ENCODE assay signal across 8 mouse cellular contexts in genomic region chr11:103412950-103413423, GRCm38 (mm10). TPM values are rescaled to one million over a fixed set of nuclear protein-coding genes. Genes with fewer than 3 reads are reported as not detected.
DNase-seq lines count a peak whose midpoint lies in the region; ATAC-seq lines count a peak whose summit lies in the region.

No protein-coding gene starts in this region.

- peak overlapping the region; percentile 89 for H3K4me3 ChIP-seq in erythroblast, embryonic 14.5 days (replicated peaks)
- peak overlapping the region; percentile 90 for H3K4me3 ChIP-seq in limb, embryonic 13.5 days

- H3K27me3 ChIP-seq in erythroblast, embryonic 14.5 days (ENCODE audit: control insufficient read depth): peaks cover 12% of the 10 kb centered on the region
- H3K27me3 ChIP-seq in limb, embryonic 13.5 days: no peaks in the 10 kb centered on the region

- H3K4me2 ChIP-seq in limb, embryonic 13.5 days (replicated peaks): peak overlapping the region; percentile 93

- H3K9ac ChIP-seq in limb, embryonic 13.5 days: peak overlapping the region; percentile 85

- peak; percentile 30 for ATAC-seq in limb, embryonic 13.5 days (ENCODE audit: low FRiP score, low read depth)
- ATAC-seq in monocyte, adult 5-6 weeks (replicated peaks; ENCODE audit: insufficient number of reproducible peaks, low FRiP score, low TSS enrichment, poor library complexity, severe bottlenecking): peak; percentile 25; the same call in 1 of the 2 replicates

- H3K27ac ChIP-seq in limb, embryonic 13.5 days: no peak overlapping the region

- H3K9me3 ChIP-seq in erythroblast, embryonic 14.5 days (ENCODE audit: control insufficient read depth, low read length): no peaks in the 10 kb centered on the region
- H3K9me3 ChIP-seq in limb, embryonic 13.5 days: no peaks in the 10 kb centered on the region

- peaks cover 25% of the 10 kb centered on the region for H3K4me1 ChIP-seq in erythroblast, embryonic 14.5 days (ENCODE audit: control insufficient read depth)
- H3K4me1 ChIP-seq in limb, embryonic 13.5 days: peaks cover 15% of the 10 kb centered on the region

- H3K36me3 ChIP-seq in erythroblast, embryonic 14.5 days (ENCODE audit: control insufficient read depth): peaks cover 9% of the 10 kb centered on the region
- no peaks in the 10 kb centered on the region for H3K36me3 ChIP-seq in limb, embryonic 13.5 days

- DNase-seq in ovary, postnatal 14 days (ENCODE audit: low spot score): peak; percentile 11
- DNase-seq in ovary, postnatal 36 days (ENCODE audit: low spot score): no peak
- no peak for DNase-seq in frontal cortex, adult 2 months (ENCODE audit: extremely low spot score in 1 of 2, low spot score in 1 of 2)
- DNase-seq in urinary bladder, postnatal 10 days (ENCODE audit: low spot score): no peak
- no peak for DNase-seq in layer of hippocampus, adult 18-20 months (ENCODE audit: low spot score in 2 of 2)

- 2% methylated on average over 14 of the region's 14 CpGs for WGBS in limb, embryonic 13.5 days

RNA-seq across cellular contexts. Expression of gene Plekhm1, which starts 0.5 kb away (rescaled TPM):
- 0.51 and 0.58 TPM in 2 replicates for polyA plus RNA-seq in erythroblast, embryonic 14.5 days (2012)
- polyA plus RNA-seq in limb, embryonic 13.5 days (2015; fragmentation: Nextera tagmentation; extraction: Ambion mirVana): 7.1 and 8.7 TPM in 2 replicates
- 8.9 to 19.9 TPM (median 12.6 TPM) in 3 replicates for total RNA-seq in monocyte, adult 5-6 weeks (2017)
- polyA plus RNA-seq in frontal cortex, adult 2 months (2012; rRNA removed): 15.6 and 15.7 TPM in 2 replicates
- 10 to 100 TPM; 19.8 to 21.2 TPM for total RNA-seq in layer of hippocampus, adult 18-20 months (2021)

RNA-seq across cellular contexts. Expression of gene Arhgap27, which starts 49.5 kb away (rescaled TPM):
- 0.27 and 0.48 TPM in 2 replicates for polyA plus RNA-seq in erythroblast, embryonic 14.5 days (2012)
- polyA plus RNA-seq in limb, embryonic 13.5 days (2015; fragmentation: Nextera tagmentation; extraction: Ambion mirVana): 5.1 and 6.8 TPM in 2 replicates
- total RNA-seq in monocyte, adult 5-6 weeks (2017): 59.2 to 68.0 TPM (median 67.2 TPM) in 3 replicates
- 16.6 and 16.8 TPM in 2 replicates for polyA plus RNA-seq in frontal cortex, adult 2 months (2012; rRNA removed)
- total RNA-seq in layer of hippocampus, adult 18-20 months (2021): 10 to 100 TPM; 10.5 to 12.1 TPM
